Mouse (Mus musculus): ENCODE data around the gene Pilra.
A peak's percentile ranks its signal among the peaks of the same experiment; 100 is the strongest.

The Pilra gene

GRCm38 (mm10) chr5:137822602-137823001, 13.5 kb downstream of the Pilra start:
- DNase-seq = no peak

- DNase-seq = no peak
Observed at GRCm38 (mm10) chr5:137822126-137822525, 14.0 kb downstream of the Pilra start.

- DNase-seq = no peak
Observed at GRCm38 (mm10) chr5:137817466-137818222, 18.4 kb downstream of the Pilra start.

- no peak for DNase-seq
Observed at GRCm38 (mm10) chr5:137808316-137808715, 27.8 kb downstream of the Pilra start.

- no peak for DNase-seq
Observed at GRCm38 (mm10) chr5:137806158-137806557, 29.9 kb downstream of the Pilra start.

- no peak for DNase-seq
Observed at GRCm38 (mm10) chr5:137800917-137801316, 35.2 kb downstream of the Pilra start.

GRCm38 (mm10) chr5:137796606-137797005, 39.5 kb downstream of the Pilra start:
- DNase-seq = no peak

- DNase-seq = no peak
Observed at GRCm38 (mm10) chr5:137791553-137791952, 44.5 kb downstream of the Pilra start.

- no peak for DNase-seq
Observed at GRCm38 (mm10) chr5:137788946-137789531, 47.0 kb downstream of the Pilra start.

GRCm38 (mm10) chr5:137788171-137788570, 47.9 kb downstream of the Pilra start:
- DNase-seq = peak; percentile 53

GRCm38 (mm10) chr5:137787151-137787928, 48.7 kb downstream of the Pilra start, which contains the start of the genes Mepce and Zcwpw1:
TSS of gene Mepce (minus strand) at chr5:137787655.
TSS of gene Zcwpw1 (plus strand) at chr5:137787798.
- peak; percentile 96 for DNase-seq

GRCm38 (mm10) chr5:137786109-137786942, 49.8 kb downstream of the Pilra start:
- peak; percentile 99 for DNase-seq

- peak; percentile 74 for DNase-seq
Observed at GRCm38 (mm10) chr5:137785164-137786031, 50.7 kb downstream of the Pilra start.

GRCm38 (mm10) chr5:137784546-137784945, 51.5 kb downstream of the Pilra start:
- DNase-seq = no peak

- DNase-seq = no peak
Observed at GRCm38 (mm10) chr5:137783901-137784540, 52.1 kb downstream of the Pilra start.

GRCm38 (mm10) chr5:137782776-137783522, 53.1 kb downstream of the Pilra start:
- DNase-seq = no peak

- no peak for DNase-seq
Observed at GRCm38 (mm10) chr5:137781661-137782060, 54.4 kb downstream of the Pilra start.

GRCm38 (mm10) chr5:137779053-137779933, 56.8 kb downstream of the Pilra start:
- peak; percentile 61 for DNase-seq

GRCm38 (mm10) chr5:137778635-137779034, 57.4 kb downstream of the Pilra start, which contains the start of gene Ppp1r35:
TSS of gene Ppp1r35 (plus strand) at chr5:137778849.
- peak; percentile 96 for DNase-seq

Data from thymus, postnatal 14 days (tissue).